10 mouse cellular contexts compared by ENCODE assay signal in the genomic region with DNA sequence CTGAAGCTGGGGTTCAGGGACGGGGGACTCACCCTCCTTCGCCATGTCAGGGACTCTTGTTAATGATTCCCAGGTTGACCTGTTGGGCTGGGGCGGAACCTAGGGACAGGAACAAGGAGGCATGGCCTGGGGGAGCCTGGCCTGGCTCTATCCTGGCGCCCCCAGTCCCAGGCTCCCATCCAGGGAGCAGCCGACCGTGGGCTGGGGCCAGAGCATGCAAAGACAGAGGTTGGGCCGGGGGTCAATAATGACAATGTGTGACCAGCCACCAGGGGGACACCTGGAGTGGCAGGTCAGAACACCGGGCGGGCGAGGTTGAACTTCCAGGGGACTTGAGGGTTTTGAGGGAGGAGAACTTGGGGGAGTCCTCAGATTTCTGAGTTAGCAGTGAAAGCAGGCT. TPM values are rescaled to one million over a fixed set of nuclear protein-coding genes. Genes with fewer than 3 reads are reported as not detected.
DNase-seq lines count a peak whose midpoint lies in the region; ATAC-seq and TF ChIP-seq lines count a peak whose summit lies in the region.
"Had no signal": no experiment of that assay in that cellular context is flagged by ENCODE, and none has a peak within 500 bp of the region (broad histone marks: within the 10 kb centered on the region; RNA-seq: fewer than 3 reads in every experiment).

No protein-coding gene starts in this region.

- no peak for ATAC-seq in forebrain, postnatal 0 days
- ATAC-seq in forebrain, embryonic 13.5 days: no peak
- ATAC-seq in limb, embryonic 15.5 days (ENCODE audit: insufficient number of reproducible peaks, low FRiP score, low TSS enrichment, low read depth): no peak
- no peak for ATAC-seq in neural tube, embryonic 15.5 days (ENCODE audit: low FRiP score)

- no peak overlapping the region for H3K4me2 ChIP-seq in forebrain, postnatal 0 days (ENCODE audit: low read depth)
- no peak overlapping the region for H3K4me2 ChIP-seq in forebrain, embryonic 13.5 days
- peak overlapping the region; percentile 35; the same call in 1 of the 2 replicates for H3K4me2 ChIP-seq in limb, embryonic 15.5 days
- H3K4me2 ChIP-seq in neural tube, embryonic 15.5 days: no peak overlapping the region

- 53% methylated on average over 10 of the region's 10 CpGs for WGBS in forebrain, postnatal 0 days
- 46% methylated on average over 10 of the region's 10 CpGs for WGBS in forebrain, embryonic 13.5 days
- WGBS in limb, embryonic 15.5 days: 53% methylated on average over 10 of the region's 10 CpGs
- 52% methylated on average over 10 of the region's 10 CpGs for WGBS in neural tube, embryonic 15.5 days

- no peak overlapping the region for H3K27ac ChIP-seq in forebrain, postnatal 0 days (ENCODE audit: low read depth, low read length)
- no peak overlapping the region for H3K27ac ChIP-seq in forebrain, embryonic 13.5 days
- no peak overlapping the region for H3K27ac ChIP-seq in limb, embryonic 15.5 days
- no peak overlapping the region for H3K27ac ChIP-seq in neural tube, embryonic 15.5 days (replicated peaks)

- no peaks in the 10 kb centered on the region for H3K4me1 ChIP-seq in forebrain, postnatal 0 days (ENCODE audit: insufficient read depth)
- H3K4me1 ChIP-seq in forebrain, embryonic 13.5 days: no peaks in the 10 kb centered on the region
- H3K4me1 ChIP-seq in E14TG2a.4 (replicated peaks; ENCODE audit: low read depth, low read length): peaks cover 51% of the 10 kb centered on the region
- H3K4me1 ChIP-seq in limb, embryonic 15.5 days: peaks cover 10% of the 10 kb centered on the region
- peaks cover 3% of the 10 kb centered on the region; the same call in 1 of the 2 replicates for H3K4me1 ChIP-seq in neural tube, embryonic 15.5 days

- no peaks in the 10 kb centered on the region for H3K36me3 ChIP-seq in forebrain, postnatal 0 days (ENCODE audit: insufficient read depth)
- H3K36me3 ChIP-seq in forebrain, embryonic 13.5 days (ENCODE audit: poor library complexity, severe bottlenecking): no peaks in the 10 kb centered on the region
- no peaks in the 10 kb centered on the region for H3K36me3 ChIP-seq in E14TG2a.4 (ENCODE audit: insufficient read depth, low read length)
- no peaks in the 10 kb centered on the region for H3K36me3 ChIP-seq in limb, embryonic 15.5 days
- no peaks in the 10 kb centered on the region for H3K36me3 ChIP-seq in neural tube, embryonic 15.5 days
- H3K36me3 ChIP-seq: midbrain, embryonic 10.5 days had no signal

- H3K4me3 ChIP-seq in forebrain, postnatal 0 days (ENCODE audit: low read depth, low read length): no peak overlapping the region
- no peak overlapping the region for H3K4me3 ChIP-seq in forebrain, embryonic 13.5 days
- peak overlapping the region; percentile 79 for H3K4me3 ChIP-seq in E14TG2a.4 (replicated peaks; ENCODE audit: low read length)
- H3K4me3 ChIP-seq in limb, embryonic 15.5 days: no peak overlapping the region
- no peak overlapping the region for H3K4me3 ChIP-seq in neural tube, embryonic 15.5 days (replicated peaks)
- H3K4me3 ChIP-seq: midbrain, embryonic 10.5 days had no signal

- TF ChIP-seq CTCF in forebrain, postnatal 0 days (IDR thresholded peaks at IDR 0.05; ENCODE audit: low read depth): peak; percentile 13; the same call in 1 of the 2 replicates
- TF ChIP-seq CTCF in E14TG2a.4 (conservative IDR thresholded peaks at IDR 0.05; ENCODE audit: low read length): peak; percentile 21

- no peaks in the 10 kb centered on the region for H3K9me3 ChIP-seq in forebrain, postnatal 0 days (ENCODE audit: low read length)
- no peaks in the 10 kb centered on the region for H3K9me3 ChIP-seq in forebrain, embryonic 13.5 days (replicated peaks)
- H3K9me3 ChIP-seq in E14TG2a.4 (ENCODE audit: low read length): no peaks in the 10 kb centered on the region
- no peaks in the 10 kb centered on the region for H3K9me3 ChIP-seq in limb, embryonic 15.5 days
- H3K9me3 ChIP-seq in neural tube, embryonic 15.5 days (replicated peaks): no peaks in the 10 kb centered on the region
- H3K9me3 ChIP-seq: midbrain, embryonic 10.5 days had no signal

- no peaks in the 10 kb centered on the region for H3K27me3 ChIP-seq in forebrain, postnatal 0 days (ENCODE audit: insufficient read depth, low read length)
- no peaks in the 10 kb centered on the region; the same call in 1 of the 2 replicates for H3K27me3 ChIP-seq in forebrain, embryonic 13.5 days
- H3K27me3 ChIP-seq in E14TG2a.4 (ENCODE audit: insufficient read depth, low read length): peaks cover 9% of the 10 kb centered on the region
- H3K27me3 ChIP-seq in limb, embryonic 15.5 days: no peaks in the 10 kb centered on the region
- H3K27me3 ChIP-seq in neural tube, embryonic 15.5 days (replicated peaks): 0 out of 2 replicates have a peak, but pooled peaks cover 11% of the 10 kb centered on the region

- DNase-seq in forebrain, postnatal 0 days: no peak
- DNase-seq in kidney, adult 11 months: peak; percentile 81
- no peak for DNase-seq in retina, embryonic 14.5 days (ENCODE audit: low spot score)
- DNase-seq in spleen, postnatal 10 days (ENCODE audit: low spot score in 2 of 2): no peak

- no peak overlapping the region for H3K9ac ChIP-seq in forebrain, postnatal 0 days
- H3K9ac ChIP-seq in forebrain, embryonic 13.5 days: no peak overlapping the region
- H3K9ac ChIP-seq in limb, embryonic 15.5 days: no peak overlapping the region
- H3K9ac ChIP-seq in neural tube, embryonic 15.5 days (replicated peaks): no peak overlapping the region

RNA-seq across cellular contexts. Expression of a gene that starts 0.4 kb away (rescaled TPM):
- total RNA-seq in forebrain, postnatal 0 days (2014; rRNA removed): 0.48 TPM in 1 of 2 replicates, not detected in the other
- polyA plus RNA-seq in forebrain, postnatal 0 days (2015; fragmentation: Nextera tagmentation; extraction: Ambion mirVana): 0.19 and 0.61 TPM in 2 replicates
- not detected in 2 replicates for polyA plus RNA-seq in forebrain, embryonic 13.5 days (2015; fragmentation: Nextera tagmentation; extraction: Ambion mirVana)
- polyA plus RNA-seq in limb, embryonic 15.5 days (2015; fragmentation: Nextera tagmentation; extraction: Ambion mirVana): 2.4 and 3.4 TPM in 2 replicates
- polyA plus RNA-seq in neural tube, embryonic 15.5 days (2015; fragmentation: Nextera tagmentation; extraction: Ambion mirVana): 0.50 and 4.0 TPM in 2 replicates
- polyA plus RNA-seq: C2C12 had no signal

RNA-seq across cellular contexts. Expression of a gene that starts 12.2 kb away (rescaled TPM):
- total RNA-seq in forebrain, postnatal 0 days (2014; rRNA removed): 26.7 and 38.0 TPM in 2 replicates
- 24.4 and 29.8 TPM in 2 replicates for polyA plus RNA-seq in forebrain, postnatal 0 days (2015; fragmentation: Nextera tagmentation; extraction: Ambion mirVana)
- 1.1 and 1.3 TPM in 2 replicates for polyA plus RNA-seq in forebrain, embryonic 13.5 days (2015; fragmentation: Nextera tagmentation; extraction: Ambion mirVana)
- polyA plus RNA-seq in limb, embryonic 15.5 days (2015; fragmentation: Nextera tagmentation; extraction: Ambion mirVana): 4.7 and 5.7 TPM in 2 replicates
- polyA plus RNA-seq in neural tube, embryonic 15.5 days (2015; fragmentation: Nextera tagmentation; extraction: Ambion mirVana): 21.1 and 24.8 TPM in 2 replicates

RNA-seq across cellular contexts. Expression of a gene that starts 38.1 kb away (rescaled TPM):
- not detected in 2 replicates for total RNA-seq in forebrain, postnatal 0 days (2014; rRNA removed)
- not detected in 2 replicates for polyA plus RNA-seq in forebrain, postnatal 0 days (2015; fragmentation: Nextera tagmentation; extraction: Ambion mirVana)
- 0.08 TPM in 1 of 2 replicates, not detected in the other for polyA plus RNA-seq in forebrain, embryonic 13.5 days (2015; fragmentation: Nextera tagmentation; extraction: Ambion mirVana)
- polyA plus RNA-seq in limb, embryonic 15.5 days (2015; fragmentation: Nextera tagmentation; extraction: Ambion mirVana): 76.1 and 91.8 TPM in 2 replicates
- 0.79 and 14.6 TPM in 2 replicates for polyA plus RNA-seq in neural tube, embryonic 15.5 days (2015; fragmentation: Nextera tagmentation; extraction: Ambion mirVana)

RNA-seq across cellular contexts. Expression of a gene that starts 41.0 kb away (rescaled TPM):
- total RNA-seq in forebrain, postnatal 0 days (2014; rRNA removed): 244 and 265 TPM in 2 replicates
- 176 and 178 TPM in 2 replicates for polyA plus RNA-seq in forebrain, postnatal 0 days (2015; fragmentation: Nextera tagmentation; extraction: Ambion mirVana)
- 171 and 189 TPM in 2 replicates for polyA plus RNA-seq in forebrain, embryonic 13.5 days (2015; fragmentation: Nextera tagmentation; extraction: Ambion mirVana)
- polyA plus RNA-seq in limb, embryonic 15.5 days (2015; fragmentation: Nextera tagmentation; extraction: Ambion mirVana): 68.2 and 70.9 TPM in 2 replicates
- polyA plus RNA-seq in neural tube, embryonic 15.5 days (2015; fragmentation: Nextera tagmentation; extraction: Ambion mirVana): 174 and 212 TPM in 2 replicates

RNA-seq across cellular contexts. Expression of a gene that starts 55.5 kb away (rescaled TPM):
- 1.1 and 1.6 TPM in 2 replicates for total RNA-seq in forebrain, postnatal 0 days (2014; rRNA removed)
- polyA plus RNA-seq in forebrain, postnatal 0 days (2015; fragmentation: Nextera tagmentation; extraction: Ambion mirVana): 0.68 and 0.98 TPM in 2 replicates
- 0.19 and 0.26 TPM in 2 replicates for polyA plus RNA-seq in forebrain, embryonic 13.5 days (2015; fragmentation: Nextera tagmentation; extraction: Ambion mirVana)
- 0.58 and 0.88 TPM in 2 replicates for polyA plus RNA-seq in limb, embryonic 15.5 days (2015; fragmentation: Nextera tagmentation; extraction: Ambion mirVana)
- 1.3 and 1.7 TPM in 2 replicates for polyA plus RNA-seq in neural tube, embryonic 15.5 days (2015; fragmentation: Nextera tagmentation; extraction: Ambion mirVana)
